Mouse (Mus musculus): ENCODE results near the gene Pigp.

Gene Pigp

GRCm38 (mm10) chr16:94371301-94371931 lies at the start of gene Pigp:
TSS of gene Pigp (minus strand) at chr16:94371842.
- DNase-seq (ENCODE audit: low read depth, low spot score): peak; percentile 94

- peak; percentile 33 for DNase-seq (ENCODE audit: low read depth, low spot score)
Measured at GRCm38 (mm10) chr16:94420498-94420897, 48.9 kb upstream of the Pigp start.

- DNase-seq (ENCODE audit: low read depth, low spot score): no peak
Measured at GRCm38 (mm10) chr16:94414151-94414550, 42.5 kb upstream of the Pigp start.

- DNase-seq (ENCODE audit: low read depth, low spot score): no peak
Measured at GRCm38 (mm10) chr16:94412760-94413159, 41.1 kb upstream of the Pigp start.

- no peak for DNase-seq (ENCODE audit: low read depth, low spot score)
Measured at GRCm38 (mm10) chr16:94412198-94412597, 40.6 kb upstream of the Pigp start.

GRCm38 (mm10) chr16:94411287-94411686 lies 39.6 kb upstream of the Pigp start:
- no peak for DNase-seq (ENCODE audit: low read depth, low spot score)

GRCm38 (mm10) chr16:94402185-94402584 lies 30.5 kb upstream of the Pigp start:
- DNase-seq (ENCODE audit: low read depth, low spot score): no peak

GRCm38 (mm10) chr16:94401636-94402035 lies 30.0 kb upstream of the Pigp start:
- no peak for DNase-seq (ENCODE audit: low read depth, low spot score)

GRCm38 (mm10) chr16:94399141-94399540 lies 27.5 kb upstream of the Pigp start:
- DNase-seq (ENCODE audit: low read depth, low spot score): no peak

GRCm38 (mm10) chr16:94396641-94397040 lies 25.0 kb upstream of the Pigp start:
- no peak for DNase-seq (ENCODE audit: low read depth, low spot score)

- DNase-seq (ENCODE audit: low read depth, low spot score): no peak
Measured at GRCm38 (mm10) chr16:94395051-94395450, 23.4 kb upstream of the Pigp start.

GRCm38 (mm10) chr16:94392299-94392698 lies 20.7 kb upstream of the Pigp start:
- DNase-seq (ENCODE audit: low read depth, low spot score): no peak

- DNase-seq (ENCODE audit: low read depth, low spot score): no peak
Measured at GRCm38 (mm10) chr16:94387690-94388089, 16.0 kb upstream of the Pigp start.

- no peak for DNase-seq (ENCODE audit: low read depth, low spot score)
Measured at GRCm38 (mm10) chr16:94383277-94383676, 11.6 kb upstream of the Pigp start.

- no peak for DNase-seq (ENCODE audit: low read depth, low spot score)
Measured at GRCm38 (mm10) chr16:94379386-94379785, 7.7 kb upstream of the Pigp start.

GRCm38 (mm10) chr16:94370915-94371300 lies 734 bp downstream of the Pigp start:
- DNase-seq (ENCODE audit: low read depth, low spot score): peak; percentile 93

GRCm38 (mm10) chr16:94370173-94370914 lies 1.3 kb downstream of the Pigp start, which contains the start of gene Ttc3:
TSS of gene Ttc3 (plus strand) at chr16:94370618.
- DNase-seq (ENCODE audit: low read depth, low spot score): peak; percentile 96

GRCm38 (mm10) chr16:94369596-94370172 lies 2.0 kb downstream of the Pigp start:
- no peak for DNase-seq (ENCODE audit: low read depth, low spot score)

- DNase-seq (ENCODE audit: low read depth, low spot score): no peak
Measured at GRCm38 (mm10) chr16:94365435-94365834, 6.2 kb downstream of the Pigp start.

- no peak for DNase-seq (ENCODE audit: low read depth, low spot score)
Measured at GRCm38 (mm10) chr16:94363814-94364213, 7.8 kb downstream of the Pigp start.

- no peak for DNase-seq (ENCODE audit: low read depth, low spot score)
Measured at GRCm38 (mm10) chr16:94362174-94362873, 9.3 kb downstream of the Pigp start.
